Mouse (Mus musculus): Measurements from ENCODE around the gene Trim40.

GRCm38 (mm10) chr17:36892362-36892761 is 2.4 kb upstream of the Trim40 start:
- TF ChIP-seq CTCF (conservative IDR thresholded peaks at IDR 0.05; ENCODE audit: insufficient read depth, insufficient read length, low read depth, low read length) (peak; percentile 74), POLR2A (IDR thresholded peaks at IDR 0.05; ENCODE audit: low read depth, low read length) (no peak)

Measured in kidney, adult 2 months (tissue).